Mouse (Mus musculus) thymus, adult 2 months (tissue): ENCODE data around the gene Gjb1. TPM values are rescaled to one million over a fixed set of nuclear protein-coding genes. Genes with fewer than 3 reads are reported as not detected.

Experiments
- DNase-seq: peaks from one replicate; pipeline ENCODE4 v3.0.0; 2021
- H3K27ac ChIP-seq: fragments of 200-500 bp; 2 replicates; pipeline ENCODE4 v1.5.1; 2012; ENCODE audit warnings: low read length, control low read depth; ENCODE audit not compliant: control insufficient read depth, insufficient read depth
- H3K27me3 ChIP-seq: fragments of 200-500 bp; 2 replicates; pipeline ENCODE4 v1.6.1; 2012; ENCODE audit warnings: mild to moderate bottlenecking, low read length, moderate library complexity, mixed read lengths; ENCODE audit not compliant: control insufficient read depth, insufficient read depth
- H3K36me3 ChIP-seq: fragments of 200-500 bp; 2 replicates; pipeline ENCODE4 v1.6.1; 2012; ENCODE audit warnings: mild to moderate bottlenecking, low read length, moderate library complexity; ENCODE audit not compliant: control insufficient read depth, insufficient read depth
- H3K4me1 ChIP-seq: fragments of 200-500 bp; replicated peaks from 2 replicates; pipeline ENCODE4 v1.6.1; 2012; ENCODE audit warnings: low read length; ENCODE audit not compliant: control insufficient read depth, insufficient read depth
- H3K4me3 ChIP-seq: fragments of 200-500 bp; 2 replicates; pipeline ENCODE4 v1.5.1; 2012; ENCODE audit warnings: mild to moderate bottlenecking, low read length, control low read depth, moderate library complexity; ENCODE audit not compliant: control insufficient read depth, insufficient read depth
- CTCF ChIP-seq: fragments of 200-500 bp; IDR thresholded peaks from 2 replicates; pipeline ENCODE4 v1.5.1; 2012; ENCODE audit warnings: mild to moderate bottlenecking, control low read depth, low read length, moderate library complexity, borderline replicate concordance; ENCODE audit not compliant: control insufficient read depth, poor library complexity, insufficient read depth; ENCODE audit errors: extremely low read depth
- POLR2A ChIP-seq: fragments of 200-500 bp; IDR thresholded peaks from 2 replicates; pipeline ENCODE4 v1.6.1; 2012; ENCODE audit warnings: mild to moderate bottlenecking, low read length, control low read depth, moderate library complexity; ENCODE audit not compliant: control insufficient read depth, poor library complexity, insufficient read depth; ENCODE audit errors: extremely low read depth
- WGBS: fragments of 180-500 bp; shearing (Covaris S2); methylation state at CpG from one replicate; pipeline ENCODE4 v1.1.7; 2018; 5-methylcytosine and 5-hydroxymethylcytosine counted together
- polyA plus RNA-seq: library from polyadenylated mRNA; depleted of rRNA; stranded (reverse); fragments of >200 nt; gene quantifications from 2 replicates; pipeline ENCODE4 v1.2.3, GENCODE M21; 2012

The Gjb1 gene
- polyA plus RNA-seq, 1 experiment: 0.20 TPM

- Histone ChIP-seq H3K27ac (no peak overlapping the region), H3K36me3 (no peaks in the 10 kb centered on the region), H3K4me3 (no peak overlapping the region), H3K27me3 (no peaks in the 10 kb centered on the region), H3K4me1 (peaks cover 5% of the 10 kb centered on the region)
- 88% methylated on average over 1 of the region's 1 CpGs for WGBS
- DNase-seq: no peak
- TF ChIP-seq CTCF (no peak), POLR2A (no peak)
Measured at GRCm38 (mm10) chrX:101379744-101380143, 3.6 kb downstream of the Gjb1 start.

GRCm38 (mm10) chrX:101383455-101383854 is 7.3 kb downstream of the Gjb1 start:
- Histone ChIP-seq H3K27ac (no peak overlapping the region), H3K27me3 (no peaks in the 10 kb centered on the region)
- 68% methylated on average over 18 of the region's 18 CpGs for WGBS

GRCm38 (mm10) chrX:101384439-101385137 is 8.4 kb downstream of the Gjb1 start:
- H3K27ac ChIP-seq: no peak overlapping the region
- WGBS: 7% methylated on average over 32 of the region's 32 CpGs
- peaks cover 7% of the 10 kb centered on the region for H3K4me1 ChIP-seq
- H3K27me3 ChIP-seq: no peaks in the 10 kb centered on the region
- TF ChIP-seq POLR2A: no peak
- TF ChIP-seq CTCF: no peak
- no peak for DNase-seq
- H3K4me3 ChIP-seq: peak overlapping the region; percentile 19; the same call in 1 of the 2 replicates
- H3K36me3 ChIP-seq: no peaks in the 10 kb centered on the region

More at GRCm38 (mm10) chrX:101383455-101383854, 7.3 kb downstream of the Gjb1 start:
- TF ChIP-seq POLR2A (no peak), CTCF (no peak)
- no peak overlapping the region for H3K4me3 ChIP-seq
- DNase-seq: no peak
- peaks cover 7% of the 10 kb centered on the region for H3K4me1 ChIP-seq
- no peaks in the 10 kb centered on the region for H3K36me3 ChIP-seq

GRCm38 (mm10) chrX:101386222-101386621 is 10.0 kb downstream of the Gjb1 start:
- Histone ChIP-seq H3K4me3 (no peak overlapping the region), H3K27ac (no peak overlapping the region), H3K36me3 (no peaks in the 10 kb centered on the region), H3K4me1 (peaks cover 7% of the 10 kb centered on the region), H3K27me3 (no peaks in the 10 kb centered on the region)
- no peak for DNase-seq
- no peak for TF ChIP-seq POLR2A
- no peak for TF ChIP-seq CTCF
- WGBS: 86% methylated on average over 4 of the region's 4 CpGs

GRCm38 (mm10) chrX:101388866-101389537 is 12.8 kb downstream of the Gjb1 start:
- H3K27me3 ChIP-seq: no peaks in the 10 kb centered on the region
- no peak overlapping the region for H3K4me3 ChIP-seq
- no peaks in the 10 kb centered on the region for H3K36me3 ChIP-seq
- H3K4me1 ChIP-seq: peaks cover 7% of the 10 kb centered on the region
- DNase-seq: no peak
- no peak overlapping the region for H3K27ac ChIP-seq
- WGBS: 94% methylated on average over 5 of the region's 5 CpGs
- TF ChIP-seq CTCF (no peak), POLR2A (no peak)

- WGBS: 84% methylated on average over 2 of the region's 2 CpGs
- TF ChIP-seq POLR2A (no peak), CTCF (no peak)
- no peak overlapping the region for H3K27ac ChIP-seq
- H3K36me3 ChIP-seq: no peaks in the 10 kb centered on the region
- no peaks in the 10 kb centered on the region for H3K4me1 ChIP-seq
- no peaks in the 10 kb centered on the region for H3K27me3 ChIP-seq
- H3K4me3 ChIP-seq: no peak overlapping the region
- DNase-seq: no peak
Measured at GRCm38 (mm10) chrX:101394341-101394740, 18.2 kb downstream of the Gjb1 start.
